Comparison of ENCODE assay signal across 9 mouse cellular contexts in the genomic region with DNA sequence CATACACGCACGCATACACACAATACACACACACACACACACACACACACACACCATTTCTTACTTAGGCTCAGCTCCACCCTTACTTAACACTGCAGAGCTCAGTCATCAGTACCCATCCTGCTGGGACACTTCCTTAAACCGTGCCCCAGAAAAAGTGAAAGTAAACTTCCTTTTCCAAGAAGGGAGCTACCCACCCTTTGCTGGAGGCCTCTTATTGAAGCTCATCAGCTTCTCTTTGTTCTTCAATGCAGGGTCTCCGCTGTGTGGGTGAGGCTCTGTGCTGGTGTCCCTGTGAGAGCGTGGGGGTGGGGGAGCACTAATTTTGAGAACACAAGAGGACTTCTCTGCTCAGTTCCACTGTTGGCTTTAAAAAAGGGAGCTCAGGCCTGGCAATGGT.
DNase-seq lines count a peak whose midpoint lies in the region; ATAC-seq and TF ChIP-seq lines count a peak whose summit lies in the region.
"Had no signal": no experiment of that assay in that cellular context is flagged by ENCODE, and none has a peak within 500 bp of the region (broad histone marks: within the 10 kb centered on the region; RNA-seq: fewer than 3 reads in every experiment).

No protein-coding gene starts in this region.

- no peak for TF ChIP-seq CTCF in E14TG2a.4 (conservative IDR thresholded peaks at IDR 0.05; ENCODE audit: low read length)

- no peaks in the 10 kb centered on the region for H3K9me3 ChIP-seq in heart, embryonic 15.5 days (replicated peaks)
- no peaks in the 10 kb centered on the region for H3K9me3 ChIP-seq in E14TG2a.4 (ENCODE audit: low read length)

- no peak overlapping the region for H3K27ac ChIP-seq in heart, embryonic 15.5 days

- H3K4me3 ChIP-seq in heart, embryonic 15.5 days, result no peak overlapping the region
- peak overlapping the region; percentile 5; the same call in 1 of the 2 replicates for H3K4me3 ChIP-seq in E14TG2a.4 (replicated peaks; ENCODE audit: low read length)

- 71% methylated on average over 5 of the region's 5 CpGs for whole genome bisulfite sequencing in heart, embryonic 15.5 days

- peaks cover 9% of the 10 kb centered on the region; the same call in 1 of the 2 replicates for H3K4me1 ChIP-seq in heart, embryonic 15.5 days (replicated peaks)
- peaks cover 43% of the 10 kb centered on the region for H3K4me1 ChIP-seq in E14TG2a.4 (replicated peaks; ENCODE audit: low read depth, low read length)

- H3K36me3 ChIP-seq in heart, embryonic 15.5 days, result no peaks in the 10 kb centered on the region
- no peaks in the 10 kb centered on the region for H3K36me3 ChIP-seq in E14TG2a.4 (ENCODE audit: insufficient read depth, low read length)

- no peaks in the 10 kb centered on the region for H3K27me3 ChIP-seq in heart, embryonic 15.5 days
- no peaks in the 10 kb centered on the region for H3K27me3 ChIP-seq in E14TG2a.4 (ENCODE audit: insufficient read depth, low read length)

- no peak for DNase-seq in heart, postnatal 10 days
- peak; percentile 28 for DNase-seq in induced T-regulatory cell, adult 2 months (ENCODE audit: low read depth)
- DNase-seq in naive thymus-derived CD4-positive, alpha-beta T cell, adult 2 months (ENCODE audit: low read depth), result peak; percentile 35
- no peak for DNase-seq in frontal cortex, adult 2 months (ENCODE audit: extremely low spot score in 1 of 2, low spot score in 1 of 2)
- DNase-seq in adrenal gland, postnatal 36 days, result no peak
- DNase-seq in urinary bladder, adult 18-20 months (ENCODE audit: low spot score in 2 of 2), result no peak
- DNase-seq: cerebellum, postnatal 14 days had no signal

- intact Hi-C loops in heart, postnatal 10 days (cut with DNase I), result no loop called here

- no peak overlapping the region for H3K9ac ChIP-seq in heart, embryonic 15.5 days

- H3K4me2 ChIP-seq in heart, embryonic 15.5 days, result no peak overlapping the region

- 0 out of 2 replicates have a peak, but pooled peaks have one; percentile 35 for ATAC-seq in heart, embryonic 15.5 days (replicated peaks; ENCODE audit: insufficient number of reproducible peaks, insufficient read depth, low FRiP score, low read depth)

Comparison
In these comparisons a context has a peak if more than half of its experiments do, and no peak if none do; other contexts are left out.
1. DNase-seq: peak in induced T-regulatory cell, adult 2 months (single experiment) and naive thymus-derived CD4-positive, alpha-beta T cell, adult 2 months (single experiment); none in heart, postnatal 10 days (0 of 2), frontal cortex, adult 2 months (0 of 2), adrenal gland, postnatal 36 days (0 of 2) and urinary bladder, adult 18-20 months (0 of 2).